Mouse (Mus musculus) cerebral cortex, adult 2 months (tissue): Measurements from ENCODE around the gene Spen.

ENCODE experiments used
- WGBS: fragments of 180-500 bp; shearing (Covaris S2); methylation state at CpG from one replicate; pipeline ENCODE4 v1.1.7; 2018; 5-methylcytosine and 5-hydroxymethylcytosine counted together

The Spen gene

GRCm38 (mm10) chr4:141421423-141421822, 117.0 kb downstream of the Spen start:
- 56% methylated on average over 14 of the region's 14 CpGs for WGBS

- WGBS = 77% methylated on average over 9 of the region's 9 CpGs
Observed at GRCm38 (mm10) chr4:141420886-141421285, 117.5 kb downstream of the Spen start.

GRCm38 (mm10) chr4:141420192-141420829, 118.1 kb downstream of the Spen start, which contains the start of gene Hspb7:
Gene Hspb7 (plus strand): TSS chr4:141420779.
- 47% methylated on average over 9 of the region's 9 CpGs for WGBS

- WGBS = 62% methylated on average over 27 of the region's 27 CpGs
Observed at GRCm38 (mm10) chr4:141419398-141420191, 118.8 kb downstream of the Spen start.
